Mouse (Mus musculus): ENCODE measurements around the gene Gm42906. TPM values are rescaled to one million over a fixed set of nuclear protein-coding genes. Genes with fewer than 3 reads are reported as not detected.

Gm42906 gene
- polyA plus RNA-seq, 1 experiment from 2014 or later: not detected

GRCm38 (mm10) chr5:151134202-151134601 is 293.8 kb downstream of the Gm42906 start:
- WGBS (ENCODE audit: insufficient replicate concordance): 86% methylated on average over 4 of the region's 4 CpGs

GRCm38 (mm10) chr5:151133744-151134143 is 294.2 kb downstream of the Gm42906 start:
- H3K27ac ChIP-seq (ENCODE audit: low read depth, low read length): no peak overlapping the region
- H3K4me3 ChIP-seq (ENCODE audit: low read depth, low read length): no peak overlapping the region
- 91% methylated on average over 14 of the region's 14 CpGs for WGBS (ENCODE audit: insufficient replicate concordance)
- H3K27me3 ChIP-seq (ENCODE audit: control insufficient read depth, insufficient read depth, low read length): no peaks in the 10 kb centered on the region
- no peaks in the 10 kb centered on the region for H3K9me3 ChIP-seq (replicated peaks; ENCODE audit: control insufficient read depth, low read length)
- no peak for ATAC-seq (replicated peaks; ENCODE audit: insufficient number of reproducible peaks, low FRiP score, low TSS enrichment)
- no peak overlapping the region for H3K4me2 ChIP-seq
- H3K9ac ChIP-seq (ENCODE audit: low read depth, low read length): no peak overlapping the region
- H3K36me3 ChIP-seq (ENCODE audit: control insufficient read depth, insufficient read depth, low read length): no peaks in the 10 kb centered on the region
- H3K4me1 ChIP-seq (ENCODE audit: control insufficient read depth, insufficient read depth, low read length): peaks cover 14% of the 10 kb centered on the region

More at GRCm38 (mm10) chr5:151134202-151134601, 293.8 kb downstream of the Gm42906 start:
- Histone ChIP-seq H3K27me3 (ENCODE audit: control insufficient read depth, insufficient read depth, low read length) (no peaks in the 10 kb centered on the region), H3K27ac (ENCODE audit: low read depth, low read length) (no peak overlapping the region), H3K9me3 (replicated peaks; ENCODE audit: control insufficient read depth, low read length) (no peaks in the 10 kb centered on the region), H3K4me1 (ENCODE audit: control insufficient read depth, insufficient read depth, low read length) (peaks cover 14% of the 10 kb centered on the region), H3K4me3 (ENCODE audit: low read depth, low read length) (no peak overlapping the region), H3K36me3 (ENCODE audit: control insufficient read depth, insufficient read depth, low read length) (no peaks in the 10 kb centered on the region), H3K9ac (ENCODE audit: low read depth, low read length) (no peak overlapping the region), H3K4me2 (no peak overlapping the region)
- ATAC-seq (replicated peaks; ENCODE audit: insufficient number of reproducible peaks, low FRiP score, low TSS enrichment): no peak

- no peak overlapping the region for H3K27ac ChIP-seq (ENCODE audit: low read depth, low read length)
- no peak for ATAC-seq (replicated peaks; ENCODE audit: insufficient number of reproducible peaks, low FRiP score, low TSS enrichment)
- H3K9ac ChIP-seq (ENCODE audit: low read depth, low read length): no peak overlapping the region
- H3K27me3 ChIP-seq (ENCODE audit: control insufficient read depth, insufficient read depth, low read length): no peaks in the 10 kb centered on the region
- WGBS (ENCODE audit: insufficient replicate concordance): 54% methylated on average over 2 of the region's 2 CpGs
- H3K4me3 ChIP-seq (ENCODE audit: low read depth, low read length): no peak overlapping the region
- H3K4me2 ChIP-seq: no peak overlapping the region
- H3K9me3 ChIP-seq (replicated peaks; ENCODE audit: control insufficient read depth, low read length): no peaks in the 10 kb centered on the region
- no peaks in the 10 kb centered on the region for H3K4me1 ChIP-seq (ENCODE audit: control insufficient read depth, insufficient read depth, low read length)
- H3K36me3 ChIP-seq (ENCODE audit: control insufficient read depth, insufficient read depth, low read length): no peaks in the 10 kb centered on the region
Measured at GRCm38 (mm10) chr5:151129762-151130161, 298.2 kb downstream of the Gm42906 start.

GRCm38 (mm10) chr5:151127298-151127717 is 300.7 kb downstream of the Gm42906 start:
- Histone ChIP-seq H3K9ac (ENCODE audit: low read depth, low read length) (no peak overlapping the region), H3K27ac (ENCODE audit: low read depth, low read length) (no peak overlapping the region), H3K4me1 (ENCODE audit: control insufficient read depth, insufficient read depth, low read length) (no peaks in the 10 kb centered on the region), H3K9me3 (replicated peaks; ENCODE audit: control insufficient read depth, low read length) (no peaks in the 10 kb centered on the region), H3K4me2 (0 out of 2 replicates have a peak overlapping the region, but pooled peaks have one; percentile 27), H3K4me3 (ENCODE audit: low read depth, low read length) (no peak overlapping the region), H3K27me3 (ENCODE audit: control insufficient read depth, insufficient read depth, low read length) (no peaks in the 10 kb centered on the region), H3K36me3 (ENCODE audit: control insufficient read depth, insufficient read depth, low read length) (no peaks in the 10 kb centered on the region)
- no peak for ATAC-seq (replicated peaks; ENCODE audit: insufficient number of reproducible peaks, low FRiP score, low TSS enrichment)
- 46% methylated on average over 6 of the region's 6 CpGs for WGBS (ENCODE audit: insufficient replicate concordance)

GRCm38 (mm10) chr5:151126608-151127005 is 301.4 kb downstream of the Gm42906 start:
- Histone ChIP-seq H3K27me3 (ENCODE audit: control insufficient read depth, insufficient read depth, low read length) (no peaks in the 10 kb centered on the region), H3K36me3 (ENCODE audit: control insufficient read depth, insufficient read depth, low read length) (no peaks in the 10 kb centered on the region), H3K4me3 (ENCODE audit: low read depth, low read length) (no peak overlapping the region), H3K9ac (ENCODE audit: low read depth, low read length) (no peak overlapping the region), H3K27ac (ENCODE audit: low read depth, low read length) (no peak overlapping the region), H3K4me1 (ENCODE audit: control insufficient read depth, insufficient read depth, low read length) (no peaks in the 10 kb centered on the region), H3K4me2 (no peak overlapping the region), H3K9me3 (replicated peaks; ENCODE audit: control insufficient read depth, low read length) (no peaks in the 10 kb centered on the region)
- no peak for ATAC-seq (replicated peaks; ENCODE audit: insufficient number of reproducible peaks, low FRiP score, low TSS enrichment)
- WGBS (ENCODE audit: insufficient replicate concordance): 75% methylated on average over 10 of the region's 10 CpGs

- Histone ChIP-seq H3K9ac (ENCODE audit: low read depth, low read length) (no peak overlapping the region), H3K27ac (ENCODE audit: low read depth, low read length) (no peak overlapping the region), H3K9me3 (replicated peaks; ENCODE audit: control insufficient read depth, low read length) (no peaks in the 10 kb centered on the region), H3K27me3 (ENCODE audit: control insufficient read depth, insufficient read depth, low read length) (no peaks in the 10 kb centered on the region), H3K4me2 (no peak overlapping the region), H3K36me3 (ENCODE audit: control insufficient read depth, insufficient read depth, low read length) (no peaks in the 10 kb centered on the region), H3K4me1 (ENCODE audit: control insufficient read depth, insufficient read depth, low read length) (no peaks in the 10 kb centered on the region), H3K4me3 (ENCODE audit: low read depth, low read length) (no peak overlapping the region)
- 57% methylated on average over 6 of the region's 6 CpGs for WGBS (ENCODE audit: insufficient replicate concordance)
- no peak for ATAC-seq (replicated peaks; ENCODE audit: insufficient number of reproducible peaks, low FRiP score, low TSS enrichment)
Measured at GRCm38 (mm10) chr5:151125985-151126607, 301.9 kb downstream of the Gm42906 start.

GRCm38 (mm10) chr5:151117846-151118245 is 310.1 kb downstream of the Gm42906 start:
- H3K4me2 ChIP-seq: no peak overlapping the region
- no peaks in the 10 kb centered on the region for H3K9me3 ChIP-seq (replicated peaks; ENCODE audit: control insufficient read depth, low read length)
- no peak overlapping the region for H3K4me3 ChIP-seq (ENCODE audit: low read depth, low read length)
- no peak overlapping the region for H3K9ac ChIP-seq (ENCODE audit: low read depth, low read length)
- 59% methylated on average over 2 of the region's 2 CpGs for WGBS (ENCODE audit: insufficient replicate concordance)
- no peaks in the 10 kb centered on the region for H3K4me1 ChIP-seq (ENCODE audit: control insufficient read depth, insufficient read depth, low read length)
- H3K27ac ChIP-seq (ENCODE audit: low read depth, low read length): no peak overlapping the region
- ATAC-seq (replicated peaks; ENCODE audit: insufficient number of reproducible peaks, low FRiP score, low TSS enrichment): no peak
- H3K27me3 ChIP-seq (ENCODE audit: control insufficient read depth, insufficient read depth, low read length): no peaks in the 10 kb centered on the region
- H3K36me3 ChIP-seq (ENCODE audit: control insufficient read depth, insufficient read depth, low read length): no peaks in the 10 kb centered on the region

GRCm38 (mm10) chr5:151116192-151116887 is 311.6 kb downstream of the Gm42906 start:
- no peak overlapping the region for H3K9ac ChIP-seq (ENCODE audit: low read depth, low read length)
- no peak overlapping the region for H3K4me3 ChIP-seq (ENCODE audit: low read depth, low read length)
- 70% methylated on average over 5 of the region's 5 CpGs for WGBS (ENCODE audit: insufficient replicate concordance)
- H3K9me3 ChIP-seq (replicated peaks; ENCODE audit: control insufficient read depth, low read length): no peaks in the 10 kb centered on the region
- H3K27ac ChIP-seq (ENCODE audit: low read depth, low read length): no peak overlapping the region
- no peak overlapping the region for H3K4me2 ChIP-seq
- no peaks in the 10 kb centered on the region for H3K27me3 ChIP-seq (ENCODE audit: control insufficient read depth, insufficient read depth, low read length)
- no peak for ATAC-seq (replicated peaks; ENCODE audit: insufficient number of reproducible peaks, low FRiP score, low TSS enrichment)
- no peaks in the 10 kb centered on the region for H3K36me3 ChIP-seq (ENCODE audit: control insufficient read depth, insufficient read depth, low read length)
- H3K4me1 ChIP-seq (ENCODE audit: control insufficient read depth, insufficient read depth, low read length): no peaks in the 10 kb centered on the region

GRCm38 (mm10) chr5:151112743-151113142 is 315.2 kb downstream of the Gm42906 start:
- H3K9ac ChIP-seq (ENCODE audit: low read depth, low read length): no peak overlapping the region
- no peak for ATAC-seq (replicated peaks; ENCODE audit: insufficient number of reproducible peaks, low FRiP score, low TSS enrichment)
- no peak overlapping the region for H3K27ac ChIP-seq (ENCODE audit: low read depth, low read length)
- no peak overlapping the region for H3K4me2 ChIP-seq
- no peak overlapping the region for H3K4me3 ChIP-seq (ENCODE audit: low read depth, low read length)
- no peaks in the 10 kb centered on the region for H3K36me3 ChIP-seq (ENCODE audit: control insufficient read depth, insufficient read depth, low read length)
- no peaks in the 10 kb centered on the region for H3K9me3 ChIP-seq (replicated peaks; ENCODE audit: control insufficient read depth, low read length)
- 74% methylated on average over 9 of the region's 9 CpGs for WGBS (ENCODE audit: insufficient replicate concordance)
- H3K27me3 ChIP-seq (ENCODE audit: control insufficient read depth, insufficient read depth, low read length): no peaks in the 10 kb centered on the region
- peaks cover 5% of the 10 kb centered on the region; the same call in 1 of the 2 replicates for H3K4me1 ChIP-seq (ENCODE audit: control insufficient read depth, insufficient read depth, low read length)

All from heart, embryonic 11.5 days (tissue).